Mouse (Mus musculus): Measurements from ENCODE around the gene Nagk. TPM values are rescaled to one million over a fixed set of nuclear protein-coding genes. Genes with fewer than 3 reads are reported as not detected.
A peak's percentile ranks its signal among the peaks of the same experiment; 100 is the strongest.

Nagk gene
- total and polyA plus RNA-seq, 3 experiments, result 14.1 to 18.3 (median 16.1) TPM

DNA sequence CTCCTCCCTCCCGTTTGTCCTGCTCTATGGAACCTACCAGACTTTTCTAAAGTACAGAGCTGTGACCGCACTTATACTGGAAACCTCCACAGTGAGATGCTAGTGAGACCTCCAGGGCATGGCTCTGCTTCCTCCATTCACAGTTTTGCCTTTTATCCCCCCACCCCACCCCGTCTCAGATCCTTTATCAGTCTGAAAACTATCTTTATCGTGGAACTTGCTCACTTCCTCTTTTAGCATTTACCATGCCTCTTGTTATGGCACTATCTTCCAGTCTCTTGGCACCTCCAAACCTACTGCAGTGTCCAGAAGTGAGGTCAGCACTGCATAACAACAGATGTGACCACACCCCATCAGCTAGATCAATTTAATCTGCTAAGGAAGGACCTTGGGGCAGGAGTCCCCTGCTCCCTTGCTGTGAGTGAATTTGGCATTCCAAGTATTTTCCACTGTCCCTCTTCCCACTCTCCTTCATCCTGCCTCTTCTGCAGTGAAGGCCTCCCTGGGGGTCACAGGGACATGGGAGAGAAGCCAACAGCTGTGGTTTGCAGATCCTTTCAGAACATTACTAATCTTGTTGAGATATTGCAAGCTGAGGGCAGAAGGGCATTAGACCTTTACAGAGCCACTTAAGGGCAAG lies 3.4 kb upstream of the Nagk start:
- Histone ChIP-seq H3K27ac (no peak overlapping the region), H3K9ac (ENCODE audit: low read depth, low read length) (no peak overlapping the region)

GRCm38 (mm10) chr6:83795492-83795900 lies 714 bp downstream of the Nagk start:
- intact Hi-C loops (cut with DNase I), result loop anchor here (2.0 kb wide), 2 partner anchors 17 to 35 kb away; partner anchors contain the start of gene Paip2b
- DNase-seq, result peak in 1 of 2 experiments; percentile 50

More for the DNA sequence above, 3.4 kb upstream of the Nagk start:
- TF ChIP-seq POLR2A (IDR thresholded peaks at IDR 0.05; ENCODE audit: insufficient read depth, low read depth, low read length), result no peak
- no peak for TF ChIP-seq EP300 (IDR thresholded peaks at IDR 0.05; ENCODE audit: insufficient read depth, low read depth, low read length)
- TF ChIP-seq CTCF (IDR thresholded peaks at IDR 0.05), result no peak
- no peaks in the 10 kb centered on the region for H3K27me3 ChIP-seq (ENCODE audit: control insufficient read depth, insufficient read depth, low read length)
- DNase-seq, result no peak
- 36% methylated on average over 4 of the region's 4 CpGs for WGBS
- no peaks in the 10 kb centered on the region; the same call in 1 of the 2 replicates for H3K4me1 ChIP-seq (ENCODE audit: control insufficient read depth, insufficient read depth, low read length)
- no peak overlapping the region for H3K4me3 ChIP-seq
- no peaks in the 10 kb centered on the region for H3K79me2 ChIP-seq (replicated peaks; ENCODE audit: control insufficient read depth, insufficient read depth, low read length)
- H3K36me3 ChIP-seq (ENCODE audit: control insufficient read depth, insufficient read depth, low read length), result no peaks in the 10 kb centered on the region
- intact Hi-C loops (cut with DNase I), result no loop called here

DNA sequence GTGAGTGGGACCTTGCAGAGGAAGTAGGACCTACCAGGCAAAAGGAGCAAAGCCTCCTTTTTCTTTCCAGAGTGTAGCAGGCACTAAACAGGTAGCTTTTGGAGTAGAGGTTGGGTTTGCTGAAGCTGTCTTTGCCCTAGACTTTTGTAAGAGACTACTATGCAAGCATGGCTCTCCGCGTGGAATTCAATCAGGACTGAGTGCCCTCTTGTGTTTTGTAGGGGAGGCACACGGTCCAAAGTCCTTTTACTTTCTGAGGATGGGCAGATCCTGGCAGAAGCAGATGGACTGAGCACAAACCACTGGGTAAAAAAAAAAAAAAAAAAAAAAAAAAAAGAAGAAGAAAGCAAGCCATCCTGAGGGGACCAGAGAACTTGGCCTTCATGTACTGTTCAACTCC lies 1.9 kb downstream of the Nagk start:
- Histone ChIP-seq H3K4me1 (ENCODE audit: control insufficient read depth, insufficient read depth, low read length) (no peaks in the 10 kb centered on the region; the same call in 1 of the 2 replicates), H3K36me3 (ENCODE audit: control insufficient read depth, insufficient read depth, low read length) (no peaks in the 10 kb centered on the region), H3K27me3 (ENCODE audit: control insufficient read depth, insufficient read depth, low read length) (no peaks in the 10 kb centered on the region), H3K9ac (ENCODE audit: low read depth, low read length) (no peak overlapping the region), H3K27ac (no peak overlapping the region), H3K79me2 (replicated peaks; ENCODE audit: control insufficient read depth, insufficient read depth, low read length) (no peaks in the 10 kb centered on the region), H3K4me3 (no peak overlapping the region)
- no peak for TF ChIP-seq EP300 (IDR thresholded peaks at IDR 0.05; ENCODE audit: insufficient read depth, low read depth, low read length)
- TF ChIP-seq CTCF (IDR thresholded peaks at IDR 0.05), result no peak
- TF ChIP-seq POLR2A (IDR thresholded peaks at IDR 0.05; ENCODE audit: insufficient read depth, low read depth, low read length), result no peak
- DNase-seq, result no peak
- 65% methylated on average over 3 of the region's 3 CpGs for WGBS
- intact Hi-C loops (cut with DNase I), result no loop called here

More at GRCm38 (mm10) chr6:83795492-83795900, 714 bp downstream of the Nagk start:
- H3K4me1 ChIP-seq (ENCODE audit: control insufficient read depth, insufficient read depth, low read length), result no peaks in the 10 kb centered on the region; the same call in 1 of the 2 replicates
- WGBS, result under 1% methylated on average over 13 of the region's 13 CpGs
- H3K4me3 ChIP-seq, result peak overlapping the region; percentile 72
- H3K79me2 ChIP-seq (replicated peaks; ENCODE audit: control insufficient read depth, insufficient read depth, low read length), result no peaks in the 10 kb centered on the region
- no peaks in the 10 kb centered on the region for H3K27me3 ChIP-seq (ENCODE audit: control insufficient read depth, insufficient read depth, low read length)
- TF ChIP-seq POLR2A (IDR thresholded peaks at IDR 0.05; ENCODE audit: insufficient read depth, low read depth, low read length) (no peak), CTCF (IDR thresholded peaks at IDR 0.05) (no peak), EP300 (IDR thresholded peaks at IDR 0.05; ENCODE audit: insufficient read depth, low read depth, low read length) (no peak)
- H3K36me3 ChIP-seq (ENCODE audit: control insufficient read depth, insufficient read depth, low read length), result no peaks in the 10 kb centered on the region
- peak overlapping the region; percentile 98 for H3K27ac ChIP-seq
- H3K9ac ChIP-seq (ENCODE audit: low read depth, low read length), result peak overlapping the region; percentile 75

GRCm38 (mm10) chr6:83802033-83802432 lies 7.3 kb downstream of the Nagk start:
- Histone ChIP-seq H3K4me1 (ENCODE audit: control insufficient read depth, insufficient read depth, low read length) (no peaks in the 10 kb centered on the region), H3K36me3 (ENCODE audit: control insufficient read depth, insufficient read depth, low read length) (no peaks in the 10 kb centered on the region), H3K27ac (no peak overlapping the region), H3K9ac (ENCODE audit: low read depth, low read length) (no peak overlapping the region), H3K27me3 (ENCODE audit: control insufficient read depth, insufficient read depth, low read length) (no peaks in the 10 kb centered on the region), H3K79me2 (replicated peaks; ENCODE audit: control insufficient read depth, insufficient read depth, low read length) (no peaks in the 10 kb centered on the region), H3K4me3 (no peak overlapping the region)
- TF ChIP-seq EP300 (IDR thresholded peaks at IDR 0.05; ENCODE audit: insufficient read depth, low read depth, low read length) (no peak), POLR2A (IDR thresholded peaks at IDR 0.05; ENCODE audit: insufficient read depth, low read depth, low read length) (no peak), CTCF (IDR thresholded peaks at IDR 0.05) (no peak)
- WGBS, result 92% methylated on average over 5 of the region's 5 CpGs
- intact Hi-C loops (cut with DNase I), result no loop called here
- DNase-seq, result no peak

DNA sequence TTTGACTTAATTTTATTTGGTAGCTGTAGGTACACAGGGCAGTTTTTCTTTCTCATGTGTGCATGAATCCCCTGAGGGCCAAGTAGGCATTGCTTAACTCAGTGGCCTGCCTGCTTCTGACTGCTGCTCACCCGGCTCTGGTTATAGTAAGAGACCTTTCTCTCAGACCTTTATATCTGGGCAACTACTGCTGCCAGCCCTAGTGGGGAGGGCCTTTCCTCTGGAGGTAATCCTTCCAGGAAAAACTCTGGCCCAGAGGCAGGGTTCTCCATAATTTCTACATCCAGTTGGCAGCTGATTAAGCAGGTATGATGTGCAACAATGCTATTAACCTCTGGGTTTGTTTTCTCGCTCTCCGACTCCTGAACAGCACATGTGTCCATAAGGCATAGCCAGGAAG lies 8.1 kb downstream of the Nagk start:
- WGBS, result 89% methylated on average over 3 of the region's 3 CpGs
- H3K27me3 ChIP-seq (ENCODE audit: control insufficient read depth, insufficient read depth, low read length), result no peaks in the 10 kb centered on the region
- no peaks in the 10 kb centered on the region for H3K79me2 ChIP-seq (replicated peaks; ENCODE audit: control insufficient read depth, insufficient read depth, low read length)
- intact Hi-C loops (cut with DNase I), result no loop called here
- H3K27ac ChIP-seq, result no peak overlapping the region
- TF ChIP-seq POLR2A (IDR thresholded peaks at IDR 0.05; ENCODE audit: insufficient read depth, low read depth, low read length), result no peak
- TF ChIP-seq CTCF (IDR thresholded peaks at IDR 0.05), result no peak
- TF ChIP-seq EP300 (IDR thresholded peaks at IDR 0.05; ENCODE audit: insufficient read depth, low read depth, low read length), result no peak
- no peaks in the 10 kb centered on the region for H3K4me1 ChIP-seq (ENCODE audit: control insufficient read depth, insufficient read depth, low read length)
- no peaks in the 10 kb centered on the region for H3K36me3 ChIP-seq (ENCODE audit: control insufficient read depth, insufficient read depth, low read length)
- no peak overlapping the region for H3K9ac ChIP-seq (ENCODE audit: low read depth, low read length)
- DNase-seq, result no peak
- H3K4me3 ChIP-seq, result no peak overlapping the region

GRCm38 (mm10) chr6:83815801-83816200 lies 21.0 kb downstream of the Nagk start:
- no peaks in the 10 kb centered on the region; the same call in 1 of the 2 replicates for H3K4me1 ChIP-seq (ENCODE audit: control insufficient read depth, insufficient read depth, low read length)
- intact Hi-C loops (cut with DNase I), result no loop called here
- H3K9ac ChIP-seq (ENCODE audit: low read depth, low read length), result no peak overlapping the region
- 97% methylated on average over 3 of the region's 3 CpGs for WGBS
- H3K79me2 ChIP-seq (replicated peaks; ENCODE audit: control insufficient read depth, insufficient read depth, low read length), result no peaks in the 10 kb centered on the region
- H3K36me3 ChIP-seq (ENCODE audit: control insufficient read depth, insufficient read depth, low read length), result no peaks in the 10 kb centered on the region
- no peak overlapping the region for H3K4me3 ChIP-seq
- no peak for DNase-seq
- TF ChIP-seq CTCF (IDR thresholded peaks at IDR 0.05), result 0 out of 2 replicates have a peak, but pooled peaks have one; percentile 7
- no peak for TF ChIP-seq POLR2A (IDR thresholded peaks at IDR 0.05; ENCODE audit: insufficient read depth, low read depth, low read length)
- H3K27ac ChIP-seq, result no peak overlapping the region
- H3K27me3 ChIP-seq (ENCODE audit: control insufficient read depth, insufficient read depth, low read length), result no peaks in the 10 kb centered on the region

Data from heart, adult 2 months (tissue).